Mouse (Mus musculus) small intestine, adult 2 months (tissue): ENCODE data around the gene Phldb2.

Experiments
- CTCF ChIP-seq: fragments of 200-500 bp; IDR thresholded peaks from 2 replicates; pipeline ENCODE4 v1.5.1; 2012; ENCODE audit warnings: low read depth, mild to moderate bottlenecking, control low read depth, inconsistent platforms, low read length, moderate library complexity, mixed read lengths; ENCODE audit not compliant: insufficient replicate concordance, insufficient read length; ENCODE audit errors: extremely low read depth
- POLR2A ChIP-seq: fragments of 200-500 bp; IDR thresholded peaks from 2 replicates; pipeline ENCODE4 v1.6.1; 2012; ENCODE audit warnings: low read depth, mild to moderate bottlenecking, control low read depth, inconsistent platforms, low read length, moderate library complexity

DNA sequence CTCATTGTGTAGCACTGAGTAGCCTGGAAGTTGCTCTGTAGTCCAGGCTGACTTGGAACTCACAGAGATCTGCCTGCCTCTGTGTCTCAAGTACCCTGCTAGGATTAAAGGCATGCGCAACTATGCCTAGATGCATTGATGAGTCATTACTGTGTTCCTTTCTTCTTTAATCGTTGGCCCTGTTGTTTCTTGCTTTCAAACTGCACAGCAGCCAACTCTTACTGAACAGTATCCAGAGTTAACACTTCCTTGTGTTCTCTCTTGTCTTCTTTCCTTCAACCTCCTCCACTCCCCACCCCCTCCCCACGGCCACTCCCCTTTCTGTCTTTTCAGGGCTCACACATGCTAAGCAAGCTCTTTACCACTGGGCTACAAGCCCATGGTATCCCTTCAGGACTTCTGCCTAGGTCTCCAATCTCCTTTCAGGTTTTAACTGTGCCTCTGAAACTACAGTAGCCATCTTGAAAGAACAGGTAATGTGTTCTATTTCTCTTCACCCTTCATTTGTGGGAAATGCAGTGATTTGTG is 17.4 kb downstream of the Phldb2 start:
- TF ChIP-seq CTCF (no peak), POLR2A (no peak)
